Mouse (Mus musculus) CH12.LX (cell line): ENCODE measurements around the gene Olfr684. TPM values are rescaled to one million over a fixed set of nuclear protein-coding genes. Genes with fewer than 3 reads are reported as not detected.

ENCODE experiments used
- DNase-seq: peaks from one replicate; pipeline ENCODE4 v3.0.0-alpha.2; 2013; ENCODE audit errors: extremely low read depth
- H3K27ac ChIP-seq: 2 replicates; pipeline ENCODE4 v1.5.1; 2012; ENCODE audit warnings: low read depth, mild to moderate bottlenecking, control low read depth, moderate library complexity; ENCODE audit not compliant: insufficient read depth
- H3K27me3 ChIP-seq: replicated peaks from 2 replicates; pipeline ENCODE3; 2012; ENCODE audit warnings: inconsistent platforms
- H3K36me3 ChIP-seq, 2 experiments: replicated peaks in 1 of 2; 2 replicates each; pipeline versions ENCODE3 to v1.6.1; 2012; ENCODE audit warnings: inconsistent platforms in 1 of 2, low read length in 1 of 2, mild to moderate bottlenecking in 1 of 2, mixed read lengths in 1 of 2, moderate library complexity in 1 of 2; ENCODE audit not compliant: control insufficient read depth in 1 of 2, insufficient read depth in 1 of 2
- H3K4me1 ChIP-seq, 2 experiments: 2 replicates each; pipeline ENCODE4 v1.6.1; 2012; ENCODE audit warnings: inconsistent platforms in 1 of 2, moderate library complexity in 1 of 2; ENCODE audit not compliant: insufficient read depth in 2 of 2, control insufficient read depth in 1 of 2
- H3K4me2 ChIP-seq: 2 replicates; pipeline ENCODE4 v1.6.1; 2012; ENCODE audit warnings: low read depth, mild to moderate bottlenecking, control low read depth; ENCODE audit not compliant: poor library complexity, insufficient read depth, severe bottlenecking
- H3K4me3 ChIP-seq, 3 experiments: fragments of 150-350 bp in 1 of 3; sonication (generic) in 1 of 3; replicated peaks in 1 of 3; 2 replicates each; pipeline versions ENCODE3 to v1.5.1; 2011 to 2012; ENCODE audit warnings: low read depth in 2 of 3, low read length in 2 of 3, mild to moderate bottlenecking in 2 of 3, moderate library complexity in 2 of 3, control low read depth in 1 of 3, improper control_type of control experiment in 1 of 3, inconsistent platforms in 1 of 3, mixed read lengths in 1 of 3; ENCODE audit not compliant: poor library complexity in 1 of 3
- H3K79me2 ChIP-seq: replicated peaks from 2 replicates; pipeline ENCODE4 v1.6.1; 2012; ENCODE audit warnings: mild to moderate bottlenecking, moderate library complexity; ENCODE audit not compliant: control insufficient read depth, poor library complexity, insufficient read depth, severe bottlenecking; ENCODE audit errors: extremely low read depth
- H3K9ac ChIP-seq: 2 replicates; pipeline ENCODE4 v1.6.1; 2012; ENCODE audit warnings: low read depth, mild to moderate bottlenecking, control low read depth, moderate library complexity; ENCODE audit not compliant: insufficient read depth
- H3K9me3 ChIP-seq: replicated peaks from 2 replicates; pipeline ENCODE3; 2012; ENCODE audit warnings: low read length, inconsistent platforms, mixed read lengths
- CTCF ChIP-seq, 2 experiments: IDR thresholded peaks in 1 of 2; conservative IDR thresholded peaks in 1 of 2; 2 replicates each; pipeline ENCODE4 v1.5.1; 2011 to 2012; ENCODE audit warnings: low read depth in 2 of 2, low read length in 2 of 2, improper control_type of control experiment in 1 of 2, inconsistent platforms in 1 of 2, mild to moderate bottlenecking in 1 of 2, moderate library complexity in 1 of 2
- dilution Hi-C: fragments of 300-500 bp; cut with MboI; formaldehyde crosslinking; loops from 2 replicates; pipeline ENCODE4 v1.14.3; 2020; ENCODE audit warnings: low sequenced_read_pairs; ENCODE audit not compliant: extremely low pct_unique_long_range_greater_than_20kb, extremely low pct_ligation_motif_present
- in situ Hi-C: fragments of 300-500 bp; cut with MboI; formaldehyde crosslinking; loops from 3 replicates; pipeline ENCODE4 v1.14.3; 2019; ENCODE audit warnings: low sequenced_read_pairs, low pct_ligation_motif_present, low pct_unique_long_range_greater_than_20kb, mixed read lengths
- polyA plus RNA-seq: library from polyadenylated mRNA; unstranded; fragments of >175 nt; gene quantifications from 2 replicates; pipeline ENCODE4 v1.2.1, GENCODE M21; 2012; ENCODE audit warnings: low read depth; ENCODE audit not compliant: insufficient read length
- total RNA-seq, 2 experiments: library from RNA; depleted of rRNA; stranded (reverse); fragments of 300-350 nt in 1 of 2; fragments of >200 nt in 1 of 2; gene quantifications; 2 replicates each; pipeline ENCODE4 v1.2.3; 2012 to 2014

The Olfr684 gene
- total and polyA plus RNA-seq, 3 experiments: not detected

- dilution Hi-C loops: no loop called here
- DNase-seq: no peak
- no peaks in the 10 kb centered on the region for H3K36me3 ChIP-seq
- H3K27me3 ChIP-seq: no peaks in the 10 kb centered on the region
- no peak within 1 kb of the TSS for H3K4me2 ChIP-seq
- no peak for TF ChIP-seq CTCF (conservative IDR thresholded peaks at IDR 0.05 in 1 of 2, IDR thresholded peaks at IDR 0.05 in 1 of 2; ENCODE audit: low read depth in 2 of 2, low read length in 2 of 2)
- TF ChIP-seq, all 38 proteins: peak for 0
- H3K9me3 ChIP-seq: no peaks in the 10 kb centered on the region
- H3K79me2 ChIP-seq: no peaks in the 10 kb centered on the region
- H3K27ac ChIP-seq: no peak within 1 kb of the TSS
- H3K4me3 ChIP-seq: no peak within 1 kb of the TSS
- H3K9ac ChIP-seq: no peak within 1 kb of the TSS
- no peaks in the 10 kb centered on the region for H3K4me1 ChIP-seq
- in situ Hi-C loops: no loop called here
Observed at GRCm38 (mm10) chr7:105116536-105116935, 46.9 kb downstream of the Olfr684 start, which contains the start of gene Olfr681. Gene Olfr681 (plus strand): TSS chr7:105116836.

Other genes starting within 250 kb of the Olfr684 start
Only the 20 nearest of the 24 such genes appear.
- not detected in 2 replicates for gene Olfr669, start 229.4 kb downstream of the Olfr684 start, total RNA-seq (2012; rRNA removed)
- gene Olfr669, start 229.4 kb downstream of the Olfr684 start, total RNA-seq (2014; rRNA removed): not detected in 2 replicates
- not detected in 2 replicates for gene Olfr669, start 229.4 kb downstream of the Olfr684 start, polyA plus RNA-seq
- gene Olfr670, start 201.0 kb downstream of the Olfr684 start, total RNA-seq (2012; rRNA removed): not detected in 2 replicates
- not detected in 2 replicates for gene Olfr670, start 201.0 kb downstream of the Olfr684 start, total RNA-seq (2014; rRNA removed)
- not detected in 2 replicates for gene Olfr670, start 201.0 kb downstream of the Olfr684 start, polyA plus RNA-seq
- not detected in 2 replicates for gene Olfr671, start 184.5 kb downstream of the Olfr684 start, total RNA-seq (2012; rRNA removed)
- not detected in 2 replicates for gene Olfr671, start 184.5 kb downstream of the Olfr684 start, total RNA-seq (2014; rRNA removed)
- gene Olfr671, start 184.5 kb downstream of the Olfr684 start, polyA plus RNA-seq: not detected in 2 replicates
- gene Olfr672, start 161.6 kb downstream of the Olfr684 start, total RNA-seq (2012; rRNA removed): not detected in 2 replicates
- not detected in 2 replicates for gene Olfr672, start 161.6 kb downstream of the Olfr684 start, total RNA-seq (2014; rRNA removed)
- not detected in 2 replicates for gene Olfr672, start 161.6 kb downstream of the Olfr684 start, polyA plus RNA-seq
- gene Olfr675, start 135.2 kb downstream of the Olfr684 start, total RNA-seq (2012; rRNA removed): not detected in 2 replicates
- not detected in 2 replicates for gene Olfr675, start 135.2 kb downstream of the Olfr684 start, total RNA-seq (2014; rRNA removed)
- gene Olfr675, start 135.2 kb downstream of the Olfr684 start, polyA plus RNA-seq: not detected in 2 replicates
- gene Olfr676, start 131.0 kb downstream of the Olfr684 start, total RNA-seq (2012; rRNA removed): not detected in 2 replicates
- not detected in 2 replicates for gene Olfr676, start 131.0 kb downstream of the Olfr684 start, total RNA-seq (2014; rRNA removed)
- not detected in 2 replicates for gene Olfr676, start 131.0 kb downstream of the Olfr684 start, polyA plus RNA-seq
- not detected in 2 replicates for gene Olfr677, start 112.3 kb downstream of the Olfr684 start, total RNA-seq (2012; rRNA removed)
- not detected in 2 replicates for gene Olfr677, start 112.3 kb downstream of the Olfr684 start, total RNA-seq (2014; rRNA removed)
- gene Olfr677, start 112.3 kb downstream of the Olfr684 start, polyA plus RNA-seq: not detected in 2 replicates
- not detected in 2 replicates for gene Olfr678, start 99.2 kb downstream of the Olfr684 start, total RNA-seq (2012; rRNA removed)
- not detected in 2 replicates for gene Olfr678, start 99.2 kb downstream of the Olfr684 start, total RNA-seq (2014; rRNA removed)
- not detected in 2 replicates for gene Olfr678, start 99.2 kb downstream of the Olfr684 start, polyA plus RNA-seq
- gene Olfr679, start 82.4 kb downstream of the Olfr684 start, total RNA-seq (2012; rRNA removed): not detected in 2 replicates
- gene Olfr679, start 82.4 kb downstream of the Olfr684 start, total RNA-seq (2014; rRNA removed): not detected in 2 replicates
- gene Olfr679, start 82.4 kb downstream of the Olfr684 start, polyA plus RNA-seq: not detected in 2 replicates
- not detected in 2 replicates for gene Olfr680-ps1, start 70.8 kb downstream of the Olfr684 start, total RNA-seq (2012; rRNA removed)
- gene Olfr680-ps1, start 70.8 kb downstream of the Olfr684 start, total RNA-seq (2014; rRNA removed): not detected in 2 replicates
- not detected in 2 replicates for gene Olfr680-ps1, start 70.8 kb downstream of the Olfr684 start, polyA plus RNA-seq
- gene Olfr681, start 46.8 kb downstream of the Olfr684 start, total RNA-seq (2012; rRNA removed): not detected in 2 replicates
- gene Olfr681, start 46.8 kb downstream of the Olfr684 start, total RNA-seq (2014; rRNA removed): not detected in 2 replicates
- not detected in 2 replicates for gene Olfr681, start 46.8 kb downstream of the Olfr684 start, polyA plus RNA-seq
- gene Olfr683, start 16.6 kb downstream of the Olfr684 start, total RNA-seq (2012; rRNA removed): not detected in 2 replicates
- gene Olfr683, start 16.6 kb downstream of the Olfr684 start, total RNA-seq (2014; rRNA removed): not detected in 2 replicates
- not detected in 2 replicates for gene Olfr683, start 16.6 kb downstream of the Olfr684 start, polyA plus RNA-seq
- gene Olfr685, start 22.4 kb upstream of the Olfr684 start, total RNA-seq (2012; rRNA removed): not detected in 2 replicates
- gene Olfr685, start 22.4 kb upstream of the Olfr684 start, total RNA-seq (2014; rRNA removed): not detected in 2 replicates
- gene Olfr685, start 22.4 kb upstream of the Olfr684 start, polyA plus RNA-seq: not detected in 2 replicates
- not detected in 2 replicates for gene Olfr686, start 43.8 kb upstream of the Olfr684 start, total RNA-seq (2012; rRNA removed)
- not detected in 2 replicates for gene Olfr686, start 43.8 kb upstream of the Olfr684 start, total RNA-seq (2014; rRNA removed)
- not detected in 2 replicates for gene Olfr686, start 43.8 kb upstream of the Olfr684 start, polyA plus RNA-seq
- gene Olfr688, start 124.4 kb upstream of the Olfr684 start, total RNA-seq (2012; rRNA removed): not detected in 2 replicates
- not detected in 2 replicates for gene Olfr688, start 124.4 kb upstream of the Olfr684 start, total RNA-seq (2014; rRNA removed)
- not detected in 2 replicates for gene Olfr688, start 124.4 kb upstream of the Olfr684 start, polyA plus RNA-seq
- gene Olfr689, start 147.5 kb upstream of the Olfr684 start, total RNA-seq (2012; rRNA removed): not detected in 2 replicates
- not detected in 2 replicates for gene Olfr689, start 147.5 kb upstream of the Olfr684 start, total RNA-seq (2014; rRNA removed)
- not detected in 2 replicates for gene Olfr689, start 147.5 kb upstream of the Olfr684 start, polyA plus RNA-seq
- not detected in 2 replicates for gene Olfr690, start 170.5 kb upstream of the Olfr684 start, total RNA-seq (2012; rRNA removed)
- gene Olfr690, start 170.5 kb upstream of the Olfr684 start, total RNA-seq (2014; rRNA removed): not detected in 2 replicates
- gene Olfr690, start 170.5 kb upstream of the Olfr684 start, polyA plus RNA-seq: not detected in 2 replicates
- not detected in 2 replicates for gene Olfr691, start 178.6 kb upstream of the Olfr684 start, total RNA-seq (2012; rRNA removed)
- not detected in 2 replicates for gene Olfr691, start 178.6 kb upstream of the Olfr684 start, total RNA-seq (2014; rRNA removed)
- gene Olfr691, start 178.6 kb upstream of the Olfr684 start, polyA plus RNA-seq: not detected in 2 replicates
- gene Olfr692, start 204.6 kb upstream of the Olfr684 start, total RNA-seq (2012; rRNA removed): not detected in 2 replicates
- not detected in 2 replicates for gene Olfr692, start 204.6 kb upstream of the Olfr684 start, total RNA-seq (2014; rRNA removed)
- not detected in 2 replicates for gene Olfr692, start 204.6 kb upstream of the Olfr684 start, polyA plus RNA-seq
- gene Gm5901, start 211.4 kb upstream of the Olfr684 start, total RNA-seq (2012; rRNA removed): 0.30 TPM in 1 of 2 replicates, not detected in the other
- not detected in 2 replicates for gene Gm5901, start 211.4 kb upstream of the Olfr684 start, total RNA-seq (2014; rRNA removed)
- 0.44 TPM in 1 of 2 replicates, not detected in the other for gene Gm5901, start 211.4 kb upstream of the Olfr684 start, polyA plus RNA-seq